Mouse (Mus musculus) CD4-positive, CD25-positive, alpha-beta regulatory T cell, adult 4 months (primary cell): Measurements from ENCODE around the gene Scfd2. TPM values are rescaled to one million over a fixed set of nuclear protein-coding genes. Genes with fewer than 3 reads are reported as not detected.

Experiments used
- ATAC-seq: one replicate; pipeline ENCODE4 v1.8.0; 2017
- polyA plus RNA-seq, 2 experiments: library from polyadenylated mRNA; unstranded; fragments of 100-300 nt; shearing (Covaris generic); gene quantifications; one replicate each; pipeline ENCODE4 v1.2.1; 2017

Gene Scfd2
- polyA plus RNA-seq, 2 experiments from 2014 or later: 18.6 to 20.9 TPM

- no peak for ATAC-seq
These were observed 166.2 kb downstream of the Scfd2 start for GRCm38 (mm10) chr5:74365408-74365807.

GRCm38 (mm10) chr5:74363296-74363695, 168.3 kb downstream of the Scfd2 start:
- no peak for ATAC-seq

- no peak for ATAC-seq
These were observed 170.0 kb downstream of the Scfd2 start for GRCm38 (mm10) chr5:74361531-74361930.

- no peak for ATAC-seq
These were observed 173.5 kb downstream of the Scfd2 start for GRCm38 (mm10) chr5:74358033-74358432.

- ATAC-seq: no peak
These were observed 176.0 kb downstream of the Scfd2 start for GRCm38 (mm10) chr5:74355416-74356177.

- ATAC-seq: no peak
These were observed 180.7 kb downstream of the Scfd2 start for GRCm38 (mm10) chr5:74350909-74351308.

- ATAC-seq: peak; percentile 90
These were observed 183.3 kb downstream of the Scfd2 start for GRCm38 (mm10) chr5:74348079-74348870.

- no peak for ATAC-seq
These were observed 188.5 kb downstream of the Scfd2 start for GRCm38 (mm10) chr5:74343045-74343444.

- ATAC-seq: no peak
These were observed 189.0 kb downstream of the Scfd2 start for GRCm38 (mm10) chr5:74342557-74342956.

GRCm38 (mm10) chr5:74337491-74337890, 194.1 kb downstream of the Scfd2 start:
- ATAC-seq: no peak

- no peak for ATAC-seq
These were observed 194.8 kb downstream of the Scfd2 start for GRCm38 (mm10) chr5:74336780-74337179.

- ATAC-seq: no peak
These were observed 198.3 kb downstream of the Scfd2 start for GRCm38 (mm10) chr5:74333258-74333657.

GRCm38 (mm10) chr5:74326228-74326627, 205.3 kb downstream of the Scfd2 start:
- ATAC-seq: no peak

GRCm38 (mm10) chr5:74321010-74321746, 210.4 kb downstream of the Scfd2 start:
- no peak for ATAC-seq

- ATAC-seq: no peak
These were observed 212.0 kb downstream of the Scfd2 start for GRCm38 (mm10) chr5:74319551-74319950.

- ATAC-seq: no peak
These were observed 214.4 kb downstream of the Scfd2 start for GRCm38 (mm10) chr5:74317174-74317573.

GRCm38 (mm10) chr5:74316333-74316945, 215.1 kb downstream of the Scfd2 start:
- no peak for ATAC-seq

GRCm38 (mm10) chr5:74315471-74316245, 215.9 kb downstream of the Scfd2 start:
- ATAC-seq: no peak

- no peak for ATAC-seq
These were observed 217.1 kb downstream of the Scfd2 start for GRCm38 (mm10) chr5:74314501-74314900.

GRCm38 (mm10) chr5:74313542-74313941, 218.0 kb downstream of the Scfd2 start:
- no peak for ATAC-seq

GRCm38 (mm10) chr5:74311865-74312264, 219.7 kb downstream of the Scfd2 start:
- ATAC-seq: no peak
